Mouse (Mus musculus) limb, embryonic 15.5 days (tissue): Measurements from ENCODE around the gene Sowaha. TPM values are rescaled to one million over a fixed set of nuclear protein-coding genes. Genes with fewer than 3 reads are reported as not detected.
A peak's percentile ranks its signal among the peaks of the same experiment; 100 is the strongest.
"Not testable (repeated sequence)": the region's sequence is repeated elsewhere in the genome, so short reads cannot be mapped to it uniquely, and the experiment has no call there.

ENCODE experiments used
- ATAC-seq: fragments of 200-750 bp; cut with Nextera tagmentation; 2 replicates; pipeline ENCODE4 v1.8.0; 2017; ENCODE audit warnings: low read depth, moderate TSS enrichment; ENCODE audit not compliant: insufficient number of reproducible peaks, low FRiP score, low TSS enrichment
- H3K27ac ChIP-seq: fragments of 300-500 bp; sonication (generic); 2 replicates; pipeline ENCODE4 v1.5.1; 2015; ENCODE audit warnings: moderate library complexity, mild to moderate bottlenecking, inconsistent platforms
- H3K27me3 ChIP-seq: fragments of 300-500 bp; sonication (generic); 2 replicates; pipeline ENCODE4 v1.6.1; 2015; ENCODE audit warnings: inconsistent platforms
- H3K36me3 ChIP-seq: fragments of 300-500 bp; sonication (generic); 2 replicates; pipeline ENCODE4 v1.6.1; 2015; ENCODE audit warnings: inconsistent platforms
- H3K4me1 ChIP-seq: fragments of 300-500 bp; sonication (generic); 2 replicates; pipeline ENCODE4 v1.6.1; 2015; ENCODE audit warnings: inconsistent platforms
- H3K4me2 ChIP-seq: fragments of 300-500 bp; sonication (generic); 2 replicates; pipeline ENCODE4 v1.6.1; 2015; ENCODE audit warnings: mild to moderate bottlenecking, inconsistent platforms
- H3K4me3 ChIP-seq: fragments of 300-500 bp; sonication (generic); 2 replicates; pipeline ENCODE4 v1.5.1; 2015; ENCODE audit warnings: mild to moderate bottlenecking, inconsistent platforms
- H3K9ac ChIP-seq: fragments of 300-500 bp; sonication (generic); 2 replicates; pipeline ENCODE4 v1.6.1; 2015; ENCODE audit warnings: inconsistent platforms
- H3K9me3 ChIP-seq: fragments of 300-500 bp; sonication (generic); 2 replicates; pipeline ENCODE4 v1.6.1; 2016; ENCODE audit warnings: inconsistent platforms
- WGBS: fragments of 180-500 bp; shearing (Covaris S2); methylation state at CpG from one replicate; pipeline ENCODE4 v1.1.7; 2015; 5-methylcytosine and 5-hydroxymethylcytosine counted together
- polyA plus RNA-seq: library from polyadenylated mRNA; unstranded; fragments of >200 nt; fragmentation: Nextera tagmentation; extraction: Ambion mirVana; gene quantifications from 2 replicates; pipeline ENCODE4 v1.2.1, GENCODE M21; 2015

The Sowaha gene
- polyA plus RNA-seq, 1 experiment from 2014 or later: 0.28 TPM

DNA sequence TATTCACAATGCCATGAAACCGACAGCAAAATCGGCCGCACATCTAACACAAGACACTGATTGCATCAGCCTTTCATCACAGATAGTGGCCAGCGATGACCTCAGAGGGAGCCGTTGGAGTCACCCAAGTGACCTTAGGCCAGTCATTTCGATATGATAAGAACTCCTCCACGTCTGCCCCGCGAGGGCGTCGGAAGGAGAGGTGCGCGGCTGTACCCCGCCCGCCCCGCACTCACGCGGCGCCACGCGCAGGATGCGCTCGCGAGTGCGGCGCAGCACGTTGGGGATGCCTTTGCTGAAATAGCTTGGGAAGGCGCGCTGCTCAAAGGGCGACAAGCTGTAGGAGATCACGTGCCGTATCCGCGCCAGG lies 49.8 kb downstream of the Sowaha start:
- Histone ChIP-seq H3K9me3 (no peaks in the 10 kb centered on the region), H3K4me2 (peak overlapping the region; percentile 84), H3K4me3 (peak overlapping the region; percentile 89), H3K27ac (peak overlapping the region; percentile 75), H3K9ac (peak overlapping the region; percentile 70), H3K4me1 (peaks cover 20% of the 10 kb centered on the region), H3K27me3 (no peaks in the 10 kb centered on the region), H3K36me3 (peaks cover 9% of the 10 kb centered on the region)
- peak; percentile 32; the same call in 1 of the 2 replicates for ATAC-seq
- WGBS: under 1% methylated on average over 34 of the region's 34 CpGs

DNA sequence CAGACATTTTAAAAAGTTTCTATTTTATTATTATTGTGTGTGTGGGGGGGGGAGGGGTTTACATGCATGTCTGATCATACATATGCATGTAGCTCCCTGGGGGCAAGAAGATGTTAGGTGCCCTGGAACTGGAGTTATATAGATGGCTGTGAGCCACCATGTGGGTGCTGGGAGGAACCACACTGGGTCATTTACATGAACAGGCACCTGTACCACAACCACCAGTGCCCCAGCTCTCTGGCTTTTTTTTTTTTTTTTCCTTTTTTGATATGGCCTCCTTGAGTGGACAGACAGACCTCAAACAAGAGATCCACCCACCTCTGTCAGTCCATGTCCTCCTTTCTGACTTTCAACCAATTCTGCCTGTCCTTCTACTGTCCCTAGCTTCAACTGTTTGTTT lies 50.9 kb downstream of the Sowaha start:
- Histone ChIP-seq H3K4me2 (0 out of 2 replicates have a peak overlapping the region, but pooled peaks have one; percentile 84), H3K36me3 (peaks cover 9% of the 10 kb centered on the region), H3K4me3 (peak overlapping the region; percentile 89; the same call in 1 of the 2 replicates), H3K9ac (no peak overlapping the region), H3K4me1 (peaks cover 20% of the 10 kb centered on the region), H3K9me3 (no peaks in the 10 kb centered on the region), H3K27me3 (no peaks in the 10 kb centered on the region), H3K27ac (no peak overlapping the region)
- no peak for ATAC-seq

DNA sequence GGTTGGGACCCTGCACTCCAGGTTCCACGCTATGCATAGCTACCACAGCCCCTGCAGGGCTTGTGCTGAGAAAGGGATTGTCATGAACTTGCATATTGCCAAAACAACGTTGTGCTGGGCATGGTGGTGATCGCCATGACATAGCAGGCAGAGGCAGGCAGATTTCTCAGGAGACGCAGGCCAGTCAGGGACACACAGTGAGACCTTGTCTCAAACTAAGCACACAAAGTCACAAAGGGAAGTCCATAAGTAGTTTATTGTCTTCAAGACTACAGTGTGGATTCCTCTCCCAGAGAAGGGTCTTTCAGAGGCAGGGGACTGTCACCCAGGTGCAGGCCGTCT lies 51.4 kb downstream of the Sowaha start:
- 93% methylated on average over 5 of the region's 5 CpGs for WGBS
- Histone ChIP-seq H3K36me3 (peaks cover 9% of the 10 kb centered on the region), H3K27ac (no peak overlapping the region), H3K9me3 (no peaks in the 10 kb centered on the region), H3K27me3 (no peaks in the 10 kb centered on the region), H3K4me3 (no peak overlapping the region), H3K4me1 (peaks cover 20% of the 10 kb centered on the region), H3K9ac (no peak overlapping the region), H3K4me2 (no peak overlapping the region)
- ATAC-seq: no peak

DNA sequence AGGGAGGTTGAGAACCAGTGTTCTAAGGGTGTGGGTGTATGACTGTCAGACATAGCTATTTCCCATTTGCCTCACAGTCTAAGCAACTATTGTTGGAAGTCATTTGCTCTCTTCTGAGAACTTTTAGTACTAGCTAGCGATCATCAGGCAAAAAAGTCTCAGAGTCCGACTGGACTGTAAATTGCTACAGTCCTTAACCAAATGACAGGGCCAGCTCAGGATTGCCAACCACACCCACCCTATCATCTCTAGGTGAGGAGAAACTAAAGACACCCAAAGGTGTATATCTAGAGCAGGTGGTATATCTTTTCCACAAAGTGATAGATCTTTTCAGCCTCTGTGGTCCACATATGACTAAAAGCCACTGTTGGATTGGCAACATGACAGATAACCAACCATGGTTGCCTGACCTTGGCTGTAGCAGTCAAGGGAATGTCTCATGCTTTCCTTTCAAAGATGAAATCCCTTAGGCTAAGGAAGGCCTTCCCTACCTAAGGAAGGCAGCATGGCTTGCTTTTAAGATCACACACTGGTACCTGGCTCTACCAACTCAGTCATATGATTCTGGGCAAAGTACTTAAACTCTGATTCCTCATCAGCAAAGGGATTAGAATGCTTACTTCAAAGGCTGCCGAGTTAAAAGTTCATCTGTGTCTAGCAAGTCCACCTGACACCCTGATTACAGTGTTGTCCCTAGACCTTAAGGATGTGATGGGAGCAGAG lies 51.9 kb downstream of the Sowaha start:
- Histone ChIP-seq H3K27ac (no peak overlapping the region), H3K36me3 (peaks cover 9% of the 10 kb centered on the region), H3K4me3 (no peak overlapping the region), H3K4me1 (peaks cover 20% of the 10 kb centered on the region), H3K9me3 (no peaks in the 10 kb centered on the region), H3K27me3 (no peaks in the 10 kb centered on the region), H3K4me2 (no peak overlapping the region), H3K9ac (no peak overlapping the region)
- ATAC-seq: no peak
- WGBS: 87% methylated on average over 3 of the region's 3 CpGs

DNA sequence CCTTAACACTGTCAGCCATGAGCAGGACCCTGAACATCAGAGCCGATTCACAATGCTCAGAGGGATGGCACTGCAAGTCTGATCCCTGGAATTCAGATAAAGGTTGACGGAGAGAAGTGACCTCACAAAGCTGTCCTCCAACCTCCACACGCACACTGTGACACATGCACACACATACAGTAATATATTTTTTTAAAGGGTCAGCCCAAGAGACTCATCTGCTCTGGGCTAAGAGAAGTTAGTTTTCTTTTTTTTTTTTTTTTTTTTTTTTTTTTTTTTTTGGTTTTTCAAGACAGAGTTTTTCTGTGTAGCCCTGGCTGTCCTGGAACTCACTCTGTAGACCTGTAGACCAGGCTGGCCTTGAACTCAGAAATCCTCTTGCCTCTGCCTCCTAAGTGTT lies 53.2 kb downstream of the Sowaha start:
- 82% methylated on average over 3 of the region's 3 CpGs for WGBS
- H3K27ac ChIP-seq, H3K4me3 ChIP-seq, H3K27me3 ChIP-seq, H3K9me3 ChIP-seq, H3K4me2 ChIP-seq, H3K36me3 ChIP-seq, ATAC-seq, H3K9ac ChIP-seq: not testable (repeated sequence)
- H3K4me1 ChIP-seq: peaks cover 20% of the 10 kb centered on the region

Other genes starting within 250 kb of the Sowaha start
- 66.2 and 73.6 TPM in 2 replicates for gene Hspa4, start 179.8 kb downstream of the Sowaha start, polyA plus RNA-seq
- gene Zcchc10, start 155.6 kb downstream of the Sowaha start, polyA plus RNA-seq: 17.8 and 18.4 TPM in 2 replicates
- 38.5 and 50.7 TPM in 2 replicates for gene Aff4, start 129.4 kb downstream of the Sowaha start, polyA plus RNA-seq
- gene Leap2, start 57.1 kb downstream of the Sowaha start, polyA plus RNA-seq: not detected in 2 replicates
- gene Uqcrq, start 49.4 kb downstream of the Sowaha start, polyA plus RNA-seq: 477 and 501 TPM in 2 replicates
- gene Gdf9, start 49.3 kb downstream of the Sowaha start, polyA plus RNA-seq: 2.6 and 2.8 TPM in 2 replicates
- gene Gm10447, start 23.2 kb downstream of the Sowaha start, polyA plus RNA-seq: 0.10 TPM in 2 replicates
- 4.4 and 4.6 TPM in 2 replicates for gene Shroom1, start 23.1 kb downstream of the Sowaha start, polyA plus RNA-seq
- not detected in 2 replicates for gene Gm9837, start 9.8 kb downstream of the Sowaha start, polyA plus RNA-seq
- not detected in 2 replicates for gene Gm9945, start 108 bp downstream of the Sowaha start, polyA plus RNA-seq
- 54.9 and 55.4 TPM in 2 replicates for gene Sept8, start 39.0 kb upstream of the Sowaha start, polyA plus RNA-seq
- gene Kif3a, start 87.1 kb upstream of the Sowaha start, polyA plus RNA-seq: 69.2 and 82.2 TPM in 2 replicates
- 1.8 and 2.6 TPM in 2 replicates for gene Il4, start 138.4 kb upstream of the Sowaha start, polyA plus RNA-seq
- not detected in 2 replicates for gene Il13, start 154.4 kb upstream of the Sowaha start, polyA plus RNA-seq
- gene Rad50, start 227.0 kb upstream of the Sowaha start, polyA plus RNA-seq: 26.0 and 28.0 TPM in 2 replicates
- gene Il5, start 240.5 kb upstream of the Sowaha start, polyA plus RNA-seq: not detected in 2 replicates